Mouse (Mus musculus): ENCODE results near the gene Negr1.

DNA sequence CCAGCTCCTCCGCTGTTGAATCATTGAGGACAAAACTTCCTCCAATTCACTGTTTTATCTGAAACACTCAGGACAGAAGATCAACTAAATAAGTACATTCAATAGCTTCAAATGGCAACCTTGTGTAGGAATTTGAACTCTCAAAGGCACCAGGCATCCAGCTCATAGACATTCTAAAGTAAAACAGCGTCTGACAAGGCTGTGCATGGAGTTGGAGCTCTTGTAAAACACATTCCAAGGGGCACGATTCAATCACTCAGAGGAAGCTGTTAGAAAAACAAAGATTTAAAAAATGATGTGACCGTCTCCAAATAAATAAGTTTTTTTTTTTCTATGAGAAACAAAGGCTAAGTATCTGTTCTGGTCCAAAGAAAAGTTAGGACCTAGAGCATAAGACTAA is 528.5 kb downstream of the Negr1 start:
- no peak for TF ChIP-seq HCFC1 (IDR thresholded peaks at IDR 0.05; ENCODE audit: borderline replicate concordance, insufficient read depth, low read length)
- no peak for TF ChIP-seq CHD2 (IDR thresholded peaks at IDR 0.05; ENCODE audit: low read depth, low read length)

Data from ES-E14 (cell line).